In the genomic region with DNA sequence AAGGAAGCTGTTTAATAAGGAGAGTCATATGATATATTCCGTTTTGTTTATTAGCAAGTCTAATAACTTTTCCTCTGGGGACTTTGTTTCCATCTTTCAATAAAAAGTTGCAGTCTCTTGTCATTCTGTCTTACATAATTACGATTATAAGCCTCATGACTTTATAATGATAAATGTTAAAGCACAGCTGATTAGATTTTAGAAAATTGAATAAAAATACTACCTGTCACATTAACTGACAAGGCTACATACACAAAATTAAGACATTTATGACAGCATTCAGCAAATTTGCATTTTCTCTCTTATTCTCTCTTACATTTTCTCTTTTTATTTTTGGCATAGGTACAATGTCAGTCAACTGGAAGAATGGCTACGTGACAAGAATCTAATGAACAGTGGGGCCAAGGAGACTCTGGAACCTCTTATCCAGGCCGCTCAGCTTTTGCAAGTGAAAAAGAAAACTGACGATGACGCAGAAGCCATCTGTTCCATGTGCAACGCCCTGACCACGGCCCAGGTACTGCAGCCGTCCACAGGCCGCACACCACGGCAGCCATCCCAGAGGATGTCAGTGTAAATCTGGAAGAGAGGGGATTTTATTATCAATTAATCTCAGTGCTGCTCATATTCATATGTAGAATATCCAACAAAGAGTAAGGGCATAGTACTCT, we compare ENCODE assay signal across 28 mouse cellular contexts. TPM values are rescaled to one million over a fixed set of nuclear protein-coding genes. Genes with fewer than 3 reads are reported as not detected.
DNase-seq lines count a peak whose midpoint lies in the region; ATAC-seq and TF ChIP-seq lines count a peak whose summit lies in the region.
"Had no signal": no experiment of that assay in that cellular context is flagged by ENCODE, and none has a peak within 500 bp of the region (broad histone marks: within the 10 kb centered on the region; RNA-seq: fewer than 3 reads in every experiment).

No protein-coding gene starts in this region.

- TF ChIP-seq POLR2A in cortical plate, adult 2 months (IDR thresholded peaks at IDR 0.05; ENCODE audit: extremely low read depth, insufficient read depth, low read length) = no peak

- no peak for ATAC-seq in hindbrain, postnatal 0 days
- no peak for ATAC-seq in hindbrain, embryonic 13.5 days (ENCODE audit: low FRiP score)
- ATAC-seq: intestine, postnatal 0 days; midbrain, embryonic 15.5 days had no signal

- TF ChIP-seq CTCF in hindbrain, postnatal 0 days (IDR thresholded peaks at IDR 0.05; ENCODE audit: low read depth) = no peak
- no peak for TF ChIP-seq CTCF in cortical plate, adult 2 months (IDR thresholded peaks at IDR 0.05; ENCODE audit: extremely low read depth, insufficient read depth, low read length)

- no peaks in the 10 kb centered on the region for H3K27me3 ChIP-seq in hindbrain, postnatal 0 days (ENCODE audit: insufficient read depth, low read length)
- H3K27me3 ChIP-seq in hindbrain, embryonic 13.5 days = no peaks in the 10 kb centered on the region
- H3K27me3 ChIP-seq: embryonic facial prominence, embryonic 15.5 days; heart, embryonic 12.5 days; liver, embryonic 15.5 days; midbrain, embryonic 15.5 days; neural tube, embryonic 13.5 days had no signal

- peaks cover 19% of the 10 kb centered on the region; the same call in 1 of the 2 replicates for H3K36me3 ChIP-seq in hindbrain, postnatal 0 days (ENCODE audit: insufficient read depth, low read length)
- H3K36me3 ChIP-seq in hindbrain, embryonic 13.5 days = peaks cover 72% of the 10 kb centered on the region
- H3K36me3 ChIP-seq: liver, embryonic 15.5 days had no signal

- peak overlapping the region; percentile 2; the same call in 1 of the 2 replicates for H3K27ac ChIP-seq in hindbrain, postnatal 0 days
- no peak overlapping the region for H3K27ac ChIP-seq in hindbrain, embryonic 13.5 days
- H3K27ac ChIP-seq in cortical plate, adult 2 months (ENCODE audit: insufficient read depth, low read length) = peak overlapping the region; percentile 60; the same call in 1 of the 2 replicates
- H3K27ac ChIP-seq: embryonic facial prominence, embryonic 15.5 days; hindbrain, embryonic 10.5 days; limb, embryonic 10.5 days; liver, embryonic 15.5 days; midbrain, embryonic 15.5 days; neural tube, embryonic 13.5 days had no signal

- H3K4me3 ChIP-seq in hindbrain, postnatal 0 days (ENCODE audit: low read length) = no peak overlapping the region
- H3K4me3 ChIP-seq in hindbrain, embryonic 13.5 days = no peak overlapping the region
- no peak overlapping the region for H3K4me3 ChIP-seq in cortical plate, adult 2 months (ENCODE audit: insufficient read depth, low read length)
- H3K4me3 ChIP-seq: embryonic facial prominence, embryonic 15.5 days; heart, embryonic 12.5 days; hindbrain, embryonic 10.5 days; limb, embryonic 10.5 days; liver, embryonic 15.5 days; midbrain, embryonic 15.5 days; myocyte; neural tube, embryonic 13.5 days had no signal

- H3K4me1 ChIP-seq in hindbrain, postnatal 0 days (ENCODE audit: insufficient read depth, low read length) = no peaks in the 10 kb centered on the region
- H3K4me1 ChIP-seq in hindbrain, embryonic 13.5 days (replicated peaks) = no peaks in the 10 kb centered on the region
- H3K4me1 ChIP-seq in cortical plate, adult 2 months (ENCODE audit: control insufficient read depth, insufficient read depth, low read length) = peaks cover 9% of the 10 kb centered on the region
- H3K4me1 ChIP-seq: heart, embryonic 12.5 days; hindbrain, embryonic 10.5 days; limb, embryonic 10.5 days; liver, embryonic 15.5 days; midbrain, embryonic 15.5 days; neural tube, embryonic 13.5 days had no signal

- H3K9me3 ChIP-seq in hindbrain, postnatal 0 days (ENCODE audit: low read length) = no peaks in the 10 kb centered on the region
- no peaks in the 10 kb centered on the region for H3K9me3 ChIP-seq in hindbrain, embryonic 13.5 days
- H3K9me3 ChIP-seq: embryonic facial prominence, embryonic 15.5 days; heart, embryonic 12.5 days; hindbrain, embryonic 10.5 days; limb, embryonic 10.5 days; liver, embryonic 15.5 days; midbrain, embryonic 15.5 days; neural tube, embryonic 13.5 days had no signal

- peak; percentile 27 for DNase-seq in hindbrain, postnatal 0 days (ENCODE audit: low spot score)
- peak; percentile 62 to 67 for DNase-seq in cerebellum, adult 18-20 months
- peak; percentile 76 for DNase-seq in cerebellum, adult 9-10 months
- DNase-seq in spleen, postnatal 14 days (ENCODE audit: low spot score in 2 of 2) = no peak
- no peak for DNase-seq in testis, postnatal 10 days (ENCODE audit: low spot score)
- DNase-seq: adrenal gland, postnatal 10 days; gastrocnemius, postnatal 10 days; heart, adult 18-20 months; heart, postnatal 10 days; kidney, postnatal 4 days; liver; lung, postnatal 4 days; retina, postnatal 1 day; right cerebral cortex, postnatal 4 days; thymus, adult 2 months had no signal

- H3K4me2 ChIP-seq in hindbrain, postnatal 0 days (ENCODE audit: low read depth, low read length) = no peak overlapping the region
- no peak overlapping the region for H3K4me2 ChIP-seq in hindbrain, embryonic 13.5 days
- H3K4me2 ChIP-seq: embryonic facial prominence, embryonic 15.5 days; heart, embryonic 12.5 days; liver, embryonic 15.5 days; midbrain, embryonic 15.5 days; neural tube, embryonic 13.5 days had no signal

- no peak overlapping the region for H3K9ac ChIP-seq in hindbrain, postnatal 0 days (replicated peaks; ENCODE audit: low read length)
- H3K9ac ChIP-seq in hindbrain, embryonic 13.5 days = no peak overlapping the region
- H3K9ac ChIP-seq: embryonic facial prominence, embryonic 15.5 days; heart, embryonic 12.5 days; liver, embryonic 15.5 days; midbrain, embryonic 15.5 days; neural tube, embryonic 13.5 days had no signal

- WGBS in hindbrain, postnatal 0 days = 60% methylated on average over 11 of the region's 11 CpGs
- WGBS in hindbrain, embryonic 13.5 days = 87% methylated on average over 11 of the region's 11 CpGs

RNA-seq across cellular contexts. Expression of gene Myo5c, which starts 16.9 kb away (rescaled TPM):
- 0.26 and 0.75 TPM in 2 replicates for total RNA-seq in hindbrain, postnatal 0 days (2014; rRNA removed)
- polyA plus RNA-seq in hindbrain, postnatal 0 days (2015; fragmentation: Nextera tagmentation; extraction: Ambion mirVana) = 0.30 and 0.44 TPM in 2 replicates
- polyA plus RNA-seq in hindbrain, embryonic 13.5 days (2015; fragmentation: Nextera tagmentation; extraction: Ambion mirVana) = 0.36 and 0.42 TPM in 2 replicates
- 5.0 and 5.9 TPM in 2 replicates for polyA plus RNA-seq in cortical plate, adult 2 months (2012; rRNA removed)
- total RNA-seq: megakaryocyte-erythroid progenitor cell, adult 5-6 weeks; MEL had no signal

Comparison
In these comparisons a context has a peak if more than half of its experiments do, and no peak if none do; other contexts are left out.
1. DNase-seq: peak in hindbrain, postnatal 0 days (single experiment), cerebellum, adult 18-20 months (2 of 2) and cerebellum, adult 9-10 months (single experiment); none in spleen, postnatal 14 days (0 of 2) and testis, postnatal 10 days (single experiment).